Mouse (Mus musculus): ENCODE data around the gene Ap2a2. TPM values are rescaled to one million over a fixed set of nuclear protein-coding genes. Genes with fewer than 3 reads are reported as not detected.
A peak's percentile ranks its signal among the peaks of the same experiment; 100 is the strongest.

The Ap2a2 gene
- 27.8 and 33.8 TPM in 2 replicates for polyA plus RNA-seq (2015; fragmentation: Nextera tagmentation; extraction: Ambion mirVana)

DNA sequence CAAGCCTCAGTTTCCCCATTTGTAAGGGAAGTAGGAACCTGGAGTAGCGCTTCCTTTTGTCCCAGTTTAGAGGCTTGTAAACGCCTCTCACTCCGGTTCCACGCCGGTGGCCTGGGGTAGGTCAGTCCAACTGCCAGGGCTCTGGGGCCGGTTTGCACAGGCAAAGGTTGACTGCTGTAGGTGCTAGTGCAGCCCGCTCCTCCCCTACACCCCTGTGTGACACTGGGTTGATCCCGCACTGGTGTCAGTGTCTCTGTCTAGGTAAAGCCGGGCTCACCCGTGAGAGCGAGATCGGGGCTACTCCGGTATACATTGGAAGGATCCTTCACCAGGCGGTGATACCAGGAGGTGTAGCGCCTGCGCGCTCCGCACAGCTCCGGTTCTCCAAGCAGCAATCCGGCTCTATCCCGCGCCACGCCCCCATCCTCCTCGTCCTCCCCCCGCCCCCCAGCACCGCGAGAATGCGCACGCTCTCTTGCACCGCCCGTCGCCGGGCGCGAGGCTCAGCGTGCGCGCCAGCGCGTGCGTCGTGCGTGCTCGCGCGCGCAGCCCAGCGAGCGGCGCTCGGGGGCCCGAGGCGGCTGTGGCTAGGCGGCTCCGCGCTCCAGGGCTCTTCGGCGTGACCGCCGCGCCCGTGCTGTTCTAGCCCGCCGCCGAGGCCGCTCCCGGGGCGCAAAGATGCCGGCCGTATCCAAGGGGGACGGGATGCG is at the start of gene Ap2a2:
TSS of gene Ap2a2 (plus strand) at position 492 of the 710 bp plus-strand sequence.
- Histone ChIP-seq H3K9me3 (ENCODE audit: low read length) (no peaks in the 10 kb centered on the region), H3K4me1 (ENCODE audit: insufficient read depth) (peaks cover 72% of the 10 kb centered on the region), H3K36me3 (replicated peaks; ENCODE audit: insufficient read depth, low read length) (peaks cover 6% of the 10 kb centered on the region; the same call in 1 of the 2 replicates), H3K4me3 (ENCODE audit: low read depth, low read length) (peak within 1 kb of the TSS; percentile 99), H3K27ac (ENCODE audit: low read depth) (peak within 1 kb of the TSS; percentile 88), H3K27me3 (ENCODE audit: insufficient read depth, low read length) (no peaks in the 10 kb centered on the region), H3K4me2 (ENCODE audit: low read depth, low read length) (peak within 1 kb of the TSS; percentile 93), H3K9ac (replicated peaks) (peak within 1 kb of the TSS; percentile 98)
- peak; percentile 92 for ATAC-seq
- peak; percentile 98 for DNase-seq
- WGBS (ENCODE audit: insufficient replicate concordance): under 1% methylated on average over 58 of the region's 72 CpGs
- TF ChIP-seq EP300 (IDR thresholded peaks at IDR 0.05; ENCODE audit: low read depth) (no peak), CTCF (IDR thresholded peaks at IDR 0.05; ENCODE audit: low read depth) (no peak)

DNA sequence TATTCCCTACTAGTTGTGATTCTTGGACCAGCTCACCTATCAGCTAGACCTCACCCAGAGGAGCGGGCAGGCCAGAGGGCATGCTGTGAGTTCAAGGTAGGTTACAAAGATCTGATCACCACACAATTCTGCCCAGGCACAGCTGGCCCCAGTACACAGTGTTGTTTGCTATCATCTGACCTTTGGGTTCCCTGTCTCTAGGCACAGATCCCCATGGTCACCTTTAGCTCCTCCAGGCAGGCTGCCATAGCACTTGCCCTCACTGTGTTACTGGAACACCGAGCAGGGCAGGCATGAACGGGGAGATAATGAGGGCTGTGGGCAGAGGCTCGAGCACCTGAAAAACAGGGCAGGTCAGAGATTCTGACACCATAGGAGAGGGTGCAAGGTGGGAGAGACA is 44.3 kb upstream of the Ap2a2 start:
- Histone ChIP-seq H3K27ac (ENCODE audit: low read depth) (peak overlapping the region; percentile 86), H3K4me2 (ENCODE audit: low read depth, low read length) (no peak overlapping the region), H3K27me3 (ENCODE audit: insufficient read depth, low read length) (no peaks in the 10 kb centered on the region), H3K9me3 (ENCODE audit: low read length) (no peaks in the 10 kb centered on the region), H3K4me1 (ENCODE audit: insufficient read depth) (peaks cover 13% of the 10 kb centered on the region), H3K36me3 (replicated peaks; ENCODE audit: insufficient read depth, low read length) (peaks cover 7% of the 10 kb centered on the region), H3K9ac (replicated peaks) (no peak overlapping the region), H3K4me3 (ENCODE audit: low read depth, low read length) (no peak overlapping the region)
- WGBS (ENCODE audit: insufficient replicate concordance): 59% methylated on average over 4 of the region's 4 CpGs
- ATAC-seq (peak; percentile 90), DNase-seq (peak; percentile 40)
- TF ChIP-seq EP300 (IDR thresholded peaks at IDR 0.05; ENCODE audit: low read depth) (no peak), CTCF (IDR thresholded peaks at IDR 0.05; ENCODE audit: low read depth) (no peak)

DNA sequence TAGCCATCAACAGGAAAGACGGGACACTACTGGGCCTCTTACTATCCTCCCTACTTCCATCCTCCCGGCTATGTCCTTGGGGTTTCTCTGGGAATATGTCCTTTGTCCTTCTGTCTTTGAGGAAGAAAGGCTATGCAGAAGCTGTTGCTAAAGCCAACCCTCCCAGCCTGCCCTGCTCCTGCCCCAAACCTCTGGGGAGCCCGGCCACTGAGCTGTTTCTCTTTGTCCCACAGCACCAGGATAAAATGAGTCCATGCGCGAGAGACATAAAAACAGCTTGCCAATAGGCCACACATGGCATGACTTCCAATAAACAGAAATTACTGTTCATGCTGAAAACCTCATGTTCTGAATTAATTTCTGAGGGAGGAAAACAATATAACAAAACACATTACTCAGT is 43.7 kb upstream of the Ap2a2 start:
- 84% methylated on average over 5 of the region's 5 CpGs for WGBS (ENCODE audit: insufficient replicate concordance)
- H3K9ac ChIP-seq (replicated peaks): no peak overlapping the region
- ATAC-seq (no peak), DNase-seq (no peak)
- peaks cover 13% of the 10 kb centered on the region for H3K4me1 ChIP-seq (ENCODE audit: insufficient read depth)
- peak overlapping the region; percentile 86 for H3K27ac ChIP-seq (ENCODE audit: low read depth)
- H3K9me3 ChIP-seq (ENCODE audit: low read length): no peaks in the 10 kb centered on the region
- TF ChIP-seq CTCF (IDR thresholded peaks at IDR 0.05; ENCODE audit: low read depth) (no peak), EP300 (IDR thresholded peaks at IDR 0.05; ENCODE audit: low read depth) (no peak)
- H3K36me3 ChIP-seq (replicated peaks; ENCODE audit: insufficient read depth, low read length): peaks cover 7% of the 10 kb centered on the region; the same call in 1 of the 2 replicates
- H3K4me2 ChIP-seq (ENCODE audit: low read depth, low read length): no peak overlapping the region
- H3K27me3 ChIP-seq (ENCODE audit: insufficient read depth, low read length): no peaks in the 10 kb centered on the region
- no peak overlapping the region for H3K4me3 ChIP-seq (ENCODE audit: low read depth, low read length)

DNA sequence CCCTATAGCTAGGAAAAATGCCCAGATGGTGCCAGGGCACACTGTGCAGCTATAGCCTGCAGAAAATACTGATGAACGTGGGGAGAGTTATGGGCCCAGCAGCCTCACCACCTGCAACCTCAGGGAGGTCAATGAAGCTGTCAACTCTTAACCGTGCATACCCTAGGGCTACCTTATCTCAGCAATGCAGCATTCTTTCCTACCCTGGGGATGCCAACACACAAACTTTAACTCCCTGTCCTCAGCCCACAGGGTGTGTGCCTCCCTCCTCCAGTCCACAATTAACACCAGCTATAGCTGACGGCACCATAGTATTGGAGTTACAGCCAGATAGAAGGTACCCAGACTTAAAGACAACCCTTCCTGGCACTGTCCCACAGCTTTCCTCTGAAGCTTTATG is 43.0 kb upstream of the Ap2a2 start:
- Histone ChIP-seq H3K4me3 (ENCODE audit: low read depth, low read length) (no peak overlapping the region), H3K9ac (replicated peaks) (no peak overlapping the region), H3K4me2 (ENCODE audit: low read depth, low read length) (no peak overlapping the region), H3K36me3 (replicated peaks; ENCODE audit: insufficient read depth, low read length) (peaks cover 4% of the 10 kb centered on the region; the same call in 1 of the 2 replicates), H3K9me3 (ENCODE audit: low read length) (no peaks in the 10 kb centered on the region), H3K27ac (ENCODE audit: low read depth) (peak overlapping the region; percentile 16; the same call in 1 of the 2 replicates), H3K4me1 (ENCODE audit: insufficient read depth) (peaks cover 13% of the 10 kb centered on the region), H3K27me3 (ENCODE audit: insufficient read depth, low read length) (no peaks in the 10 kb centered on the region)
- ATAC-seq (peak; percentile 43), DNase-seq (peak; percentile 14)
- WGBS (ENCODE audit: insufficient replicate concordance): 59% methylated on average over 3 of the region's 3 CpGs
- TF ChIP-seq EP300 (IDR thresholded peaks at IDR 0.05; ENCODE audit: low read depth) (no peak), CTCF (IDR thresholded peaks at IDR 0.05; ENCODE audit: low read depth) (no peak)

DNA sequence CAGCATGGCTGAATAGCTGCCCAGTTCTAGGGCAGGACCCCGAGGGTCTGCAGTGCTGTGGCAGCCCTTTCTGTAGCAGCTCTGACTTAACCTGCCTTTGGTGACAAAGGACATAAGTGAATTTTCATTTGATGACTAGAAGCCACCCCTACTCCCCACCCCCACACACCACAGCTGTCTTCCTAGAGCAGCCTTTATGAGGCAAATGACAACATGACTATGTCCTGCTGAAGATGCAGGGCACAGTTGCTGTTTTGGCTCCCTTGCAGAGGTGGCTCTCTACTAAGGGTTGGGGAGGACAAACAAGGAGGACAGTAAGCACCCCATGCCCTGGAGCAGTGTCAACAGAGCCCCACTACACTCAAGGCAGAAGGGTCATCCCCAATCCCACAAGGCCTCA is 42.2 kb upstream of the Ap2a2 start:
- WGBS (ENCODE audit: insufficient replicate concordance): 70% methylated on average over 1 of the region's 1 CpGs
- Histone ChIP-seq H3K9ac (replicated peaks) (no peak overlapping the region), H3K4me2 (ENCODE audit: low read depth, low read length) (no peak overlapping the region), H3K9me3 (ENCODE audit: low read length) (no peaks in the 10 kb centered on the region), H3K27me3 (ENCODE audit: insufficient read depth, low read length) (no peaks in the 10 kb centered on the region), H3K4me3 (ENCODE audit: low read depth, low read length) (no peak overlapping the region), H3K4me1 (ENCODE audit: insufficient read depth) (peaks cover 13% of the 10 kb centered on the region), H3K27ac (ENCODE audit: low read depth) (no peak overlapping the region), H3K36me3 (replicated peaks; ENCODE audit: insufficient read depth, low read length) (peaks cover 7% of the 10 kb centered on the region; the same call in 1 of the 2 replicates)
- TF ChIP-seq EP300 (IDR thresholded peaks at IDR 0.05; ENCODE audit: low read depth) (no peak), CTCF (IDR thresholded peaks at IDR 0.05; ENCODE audit: low read depth) (no peak)
- DNase-seq (no peak), ATAC-seq (no peak)

DNA sequence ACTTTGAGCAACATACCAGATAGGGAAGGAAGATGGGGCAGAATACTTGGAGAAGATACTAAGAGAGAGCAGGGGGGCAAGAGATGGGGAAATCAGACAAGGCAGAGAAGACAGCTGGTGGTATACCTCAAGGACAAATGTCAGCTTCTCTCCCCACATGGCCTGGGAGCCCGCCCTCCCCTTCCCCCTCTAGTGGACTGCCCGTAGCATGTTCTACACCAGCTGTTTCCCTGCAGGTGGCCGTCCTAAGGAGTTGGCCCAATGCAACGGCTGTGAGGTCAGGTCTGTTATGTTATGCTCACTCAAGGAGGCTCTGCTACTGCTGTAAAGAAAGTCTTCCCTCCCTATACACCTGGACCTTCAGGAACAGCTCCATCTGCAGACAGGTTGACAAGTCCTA is 39.0 kb upstream of the Ap2a2 start:
- Histone ChIP-seq H3K27ac (ENCODE audit: low read depth) (no peak overlapping the region), H3K4me1 (ENCODE audit: insufficient read depth) (peaks cover 6% of the 10 kb centered on the region; the same call in 1 of the 2 replicates), H3K9ac (replicated peaks) (no peak overlapping the region), H3K4me3 (ENCODE audit: low read depth, low read length) (no peak overlapping the region), H3K36me3 (replicated peaks; ENCODE audit: insufficient read depth, low read length) (peaks cover 7% of the 10 kb centered on the region; the same call in 1 of the 2 replicates), H3K4me2 (ENCODE audit: low read depth, low read length) (no peak overlapping the region), H3K9me3 (ENCODE audit: low read length) (no peaks in the 10 kb centered on the region), H3K27me3 (ENCODE audit: insufficient read depth, low read length) (no peaks in the 10 kb centered on the region)
- TF ChIP-seq CTCF (IDR thresholded peaks at IDR 0.05; ENCODE audit: low read depth): peak; percentile 26; the same call in 1 of the 2 replicates
- TF ChIP-seq EP300 (IDR thresholded peaks at IDR 0.05; ENCODE audit: low read depth): no peak
- DNase-seq (no peak), ATAC-seq (no peak)
- 49% methylated on average over 4 of the region's 4 CpGs for WGBS (ENCODE audit: insufficient replicate concordance)

All from liver, postnatal 0 days (tissue).